Mouse (Mus musculus): ENCODE measurements around the gene Fkbp9. TPM values are rescaled to one million over a fixed set of nuclear protein-coding genes. Genes with fewer than 3 reads are reported as not detected.

Gene Fkbp9
- polyA plus RNA-seq, 1 experiment = 50.4 TPM

DNA sequence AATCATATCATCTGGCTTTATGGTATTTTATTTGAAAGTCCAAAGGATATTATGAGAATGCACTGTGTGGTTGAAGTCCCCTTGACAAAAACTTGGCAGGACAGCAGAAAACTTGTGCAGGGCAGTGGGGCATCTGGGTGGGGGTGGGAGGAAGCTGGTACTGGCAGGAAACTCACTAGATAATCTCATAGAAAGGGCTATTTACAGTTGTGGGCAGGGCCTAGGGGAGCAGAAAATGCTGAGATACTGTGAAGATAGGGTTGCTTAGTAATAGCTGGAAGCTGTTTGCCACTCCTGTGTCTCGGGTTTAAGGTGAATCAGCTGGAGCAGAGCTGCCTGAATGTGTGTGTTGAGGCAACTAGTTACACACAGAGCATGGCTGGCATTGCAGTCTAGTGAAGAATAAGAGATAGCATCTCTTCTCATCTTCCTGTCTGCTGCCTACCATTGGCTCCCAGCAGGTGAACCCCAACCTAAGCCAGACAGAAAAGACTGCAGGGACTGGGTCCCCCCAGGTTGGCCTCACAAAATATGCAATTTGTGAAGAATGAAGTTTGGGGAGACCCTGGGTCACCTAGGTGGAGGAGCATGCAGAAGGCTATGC is 47.6 kb downstream of the Fkbp9 start:
- no peak for DNase-seq
- H3K4me1 ChIP-seq (ENCODE audit: control insufficient read depth, insufficient read depth, low read length) = no peaks in the 10 kb centered on the region
- H3K27me3 ChIP-seq (replicated peaks; ENCODE audit: control insufficient read depth, insufficient read depth, low read length) = no peaks in the 10 kb centered on the region
- peaks cover 6% of the 10 kb centered on the region for H3K36me3 ChIP-seq (ENCODE audit: control insufficient read depth, insufficient read depth, low read length)
- WGBS = 25% methylated on average over 1 of the region's 1 CpGs
- no peak overlapping the region for H3K4me3 ChIP-seq (ENCODE audit: insufficient read depth, low read depth, low read length)
- TF ChIP-seq CTCF (conservative IDR thresholded peaks at IDR 0.05; ENCODE audit: insufficient read depth, insufficient read length, low read depth, low read length) = no peak
- no peak for TF ChIP-seq POLR2A (IDR thresholded peaks at IDR 0.05; ENCODE audit: low read depth, low read length)
- no peak overlapping the region for H3K27ac ChIP-seq (ENCODE audit: insufficient read depth, low read depth, low read length)

DNA sequence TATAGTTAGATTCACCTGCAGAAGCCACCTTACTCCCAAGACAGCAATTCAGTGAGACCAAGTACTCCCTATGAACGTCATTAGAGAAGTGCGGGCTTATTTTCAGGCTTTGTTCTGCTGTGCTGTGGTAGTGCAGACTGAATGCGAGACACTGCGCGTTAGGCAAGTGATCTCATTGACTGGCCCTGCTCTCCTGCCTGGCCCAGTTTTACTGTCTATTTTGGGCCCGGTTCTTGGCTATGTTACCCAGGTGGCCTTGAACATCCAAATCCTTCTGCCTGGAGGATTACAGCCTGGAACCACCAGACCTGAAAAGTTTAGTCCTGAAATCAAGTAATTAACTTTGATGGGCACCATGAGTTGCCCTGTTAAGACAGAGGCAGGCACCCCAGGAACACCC is 56.7 kb downstream of the Fkbp9 start:
- no peak for DNase-seq
- Histone ChIP-seq H3K36me3 (ENCODE audit: control insufficient read depth, insufficient read depth, low read length) (peaks cover 7% of the 10 kb centered on the region), H3K27me3 (replicated peaks; ENCODE audit: control insufficient read depth, insufficient read depth, low read length) (no peaks in the 10 kb centered on the region), H3K4me1 (ENCODE audit: control insufficient read depth, insufficient read depth, low read length) (no peaks in the 10 kb centered on the region), H3K27ac (ENCODE audit: insufficient read depth, low read depth, low read length) (no peak overlapping the region), H3K4me3 (ENCODE audit: insufficient read depth, low read depth, low read length) (no peak overlapping the region)
- TF ChIP-seq CTCF (conservative IDR thresholded peaks at IDR 0.05; ENCODE audit: insufficient read depth, insufficient read length, low read depth, low read length) (no peak), POLR2A (IDR thresholded peaks at IDR 0.05; ENCODE audit: low read depth, low read length) (no peak)
- 91% methylated on average over 6 of the region's 6 CpGs for WGBS

DNA sequence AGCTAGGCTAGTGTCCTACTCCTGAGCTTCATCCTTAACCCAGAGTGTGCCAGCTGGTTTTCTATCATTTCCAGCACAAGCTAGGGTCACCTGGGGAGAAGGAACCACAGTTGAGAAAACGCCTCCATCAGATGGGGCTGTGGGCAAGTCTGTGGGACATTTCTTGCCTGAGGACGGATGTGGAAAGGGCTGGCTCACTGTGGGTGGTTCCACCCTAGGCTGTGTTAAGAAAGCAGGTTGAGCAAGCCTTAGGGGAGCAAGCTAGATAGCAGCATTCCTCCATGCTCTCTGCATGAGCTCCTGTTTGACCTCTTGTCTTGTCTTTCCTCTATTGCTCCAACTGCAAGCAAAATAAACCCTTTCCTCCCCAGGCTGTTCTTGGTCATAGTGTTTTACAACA is 58.9 kb downstream of the Fkbp9 start:
- WGBS = 89% methylated on average over 2 of the region's 2 CpGs
- H3K36me3 ChIP-seq (ENCODE audit: control insufficient read depth, insufficient read depth, low read length) = peaks cover 6% of the 10 kb centered on the region
- DNase-seq = no peak
- no peaks in the 10 kb centered on the region for H3K4me1 ChIP-seq (ENCODE audit: control insufficient read depth, insufficient read depth, low read length)
- H3K4me3 ChIP-seq (ENCODE audit: insufficient read depth, low read depth, low read length) = no peak overlapping the region
- H3K27ac ChIP-seq (ENCODE audit: insufficient read depth, low read depth, low read length) = no peak overlapping the region
- no peaks in the 10 kb centered on the region for H3K27me3 ChIP-seq (replicated peaks; ENCODE audit: control insufficient read depth, insufficient read depth, low read length)
- TF ChIP-seq POLR2A (IDR thresholded peaks at IDR 0.05; ENCODE audit: low read depth, low read length) = no peak
- no peak for TF ChIP-seq CTCF (conservative IDR thresholded peaks at IDR 0.05; ENCODE audit: insufficient read depth, insufficient read length, low read depth, low read length)

GRCm38 (mm10) chr6:56899601-56900000 is 67.7 kb downstream of the Fkbp9 start:
- Histone ChIP-seq H3K4me3 (ENCODE audit: insufficient read depth, low read depth, low read length) (no peak overlapping the region), H3K36me3 (ENCODE audit: control insufficient read depth, insufficient read depth, low read length) (no peaks in the 10 kb centered on the region), H3K27me3 (replicated peaks; ENCODE audit: control insufficient read depth, insufficient read depth, low read length) (no peaks in the 10 kb centered on the region), H3K4me1 (ENCODE audit: control insufficient read depth, insufficient read depth, low read length) (peaks cover 3% of the 10 kb centered on the region; the same call in 1 of the 2 replicates), H3K27ac (ENCODE audit: insufficient read depth, low read depth, low read length) (no peak overlapping the region)
- peak; percentile 13 for DNase-seq
- WGBS = 48% methylated on average over 3 of the region's 3 CpGs
- TF ChIP-seq CTCF (conservative IDR thresholded peaks at IDR 0.05; ENCODE audit: insufficient read depth, insufficient read length, low read depth, low read length) (no peak), POLR2A (IDR thresholded peaks at IDR 0.05; ENCODE audit: low read depth, low read length) (no peak)

DNA sequence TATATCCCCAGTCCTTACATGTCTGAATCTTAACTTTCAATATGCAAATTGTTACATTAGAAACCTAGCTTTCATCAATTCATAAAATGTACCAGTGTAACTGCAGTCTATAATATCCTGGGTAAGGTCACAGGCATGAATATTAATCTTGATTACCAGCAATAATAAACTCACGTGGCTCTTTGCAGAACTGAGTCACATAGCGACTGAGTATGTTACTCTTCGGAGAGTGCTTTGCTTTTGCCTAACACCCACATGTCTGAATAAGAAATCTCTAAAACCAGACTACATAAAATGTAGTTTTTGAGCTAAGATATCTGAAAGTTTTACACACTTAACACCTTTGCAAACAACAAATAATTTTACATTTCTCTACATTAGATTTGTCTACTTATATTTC is 69.5 kb downstream of the Fkbp9 start:
- Histone ChIP-seq H3K4me1 (ENCODE audit: control insufficient read depth, insufficient read depth, low read length) (peaks cover 3% of the 10 kb centered on the region; the same call in 1 of the 2 replicates), H3K4me3 (ENCODE audit: insufficient read depth, low read depth, low read length) (no peak overlapping the region; the same call in 1 of the 2 replicates), H3K36me3 (ENCODE audit: control insufficient read depth, insufficient read depth, low read length) (no peaks in the 10 kb centered on the region), H3K27ac (ENCODE audit: insufficient read depth, low read depth, low read length) (no peak overlapping the region), H3K27me3 (replicated peaks; ENCODE audit: control insufficient read depth, insufficient read depth, low read length) (no peaks in the 10 kb centered on the region)
- no peak for DNase-seq
- TF ChIP-seq CTCF (conservative IDR thresholded peaks at IDR 0.05; ENCODE audit: insufficient read depth, insufficient read length, low read depth, low read length) (no peak), POLR2A (IDR thresholded peaks at IDR 0.05; ENCODE audit: low read depth, low read length) (no peak)
- WGBS = 36% methylated on average over 3 of the region's 3 CpGs

- TF ChIP-seq POLR2A (IDR thresholded peaks at IDR 0.05; ENCODE audit: low read depth, low read length) (no peak), CTCF (conservative IDR thresholded peaks at IDR 0.05; ENCODE audit: insufficient read depth, insufficient read length, low read depth, low read length) (no peak)
- Histone ChIP-seq H3K4me1 (ENCODE audit: control insufficient read depth, insufficient read depth, low read length) (peaks cover 3% of the 10 kb centered on the region; the same call in 1 of the 2 replicates), H3K27me3 (replicated peaks; ENCODE audit: control insufficient read depth, insufficient read depth, low read length) (no peaks in the 10 kb centered on the region), H3K27ac (ENCODE audit: insufficient read depth, low read depth, low read length) (peak overlapping the region; percentile 10), H3K4me3 (ENCODE audit: insufficient read depth, low read depth, low read length) (peak overlapping the region; percentile 43), H3K36me3 (ENCODE audit: control insufficient read depth, insufficient read depth, low read length) (no peaks in the 10 kb centered on the region)
- peak; percentile 82 for DNase-seq
- WGBS = 19% methylated on average over 12 of the region's 12 CpGs
Measured at GRCm38 (mm10) chr6:56901824-56902386, 70.0 kb downstream of the Fkbp9 start.

DNA sequence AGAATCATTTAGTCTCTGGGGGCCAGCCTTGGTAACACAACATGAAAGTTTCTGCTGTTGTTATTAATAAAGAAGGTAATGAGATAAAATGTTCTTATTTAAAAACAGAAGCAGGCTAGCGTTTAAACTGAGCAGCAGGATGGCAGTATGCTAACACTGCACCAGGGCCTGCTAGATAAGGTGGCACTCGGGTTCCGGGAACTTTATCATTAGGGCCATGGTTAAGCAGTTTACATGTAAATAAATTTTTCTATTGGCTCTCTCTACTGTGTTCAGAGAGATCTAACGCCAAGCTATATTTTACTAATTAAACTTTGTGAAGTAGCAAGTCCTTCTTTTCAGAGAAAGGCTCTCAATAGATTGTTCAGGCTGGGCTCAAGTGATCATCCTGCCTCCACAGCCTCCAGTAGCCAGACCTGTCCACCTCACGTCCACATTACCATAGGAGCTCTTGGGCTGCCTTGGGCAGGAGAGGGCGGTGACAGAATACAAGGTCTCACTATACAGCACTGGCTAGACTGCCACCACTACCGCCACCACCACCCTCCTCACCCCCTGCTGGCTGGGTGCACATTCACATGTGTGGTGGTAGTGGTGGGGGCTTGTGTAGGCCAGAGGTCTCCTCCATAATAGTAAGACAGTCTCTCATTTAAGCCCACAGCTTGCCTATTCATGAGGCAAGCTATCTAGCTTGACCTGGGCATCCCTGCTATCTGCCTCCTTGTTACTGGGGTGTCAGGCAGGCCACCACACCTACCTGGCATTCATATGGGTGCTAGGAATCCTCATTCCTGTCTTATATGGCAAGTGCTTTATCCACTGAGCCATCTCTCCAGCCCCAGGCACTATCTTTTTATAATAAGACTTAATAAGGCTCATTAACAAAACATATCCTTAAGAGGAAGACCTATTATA is 71.0 kb downstream of the Fkbp9 start:
- 82% methylated on average over 7 of the region's 7 CpGs for WGBS
- TF ChIP-seq POLR2A (IDR thresholded peaks at IDR 0.05; ENCODE audit: low read depth, low read length) (no peak), CTCF (conservative IDR thresholded peaks at IDR 0.05; ENCODE audit: insufficient read depth, insufficient read length, low read depth, low read length) (no peak)
- Histone ChIP-seq H3K4me1 (ENCODE audit: control insufficient read depth, insufficient read depth, low read length) (peaks cover 8% of the 10 kb centered on the region; the same call in 1 of the 2 replicates), H3K4me3 (ENCODE audit: insufficient read depth, low read depth, low read length) (no peak overlapping the region), H3K27me3 (replicated peaks; ENCODE audit: control insufficient read depth, insufficient read depth, low read length) (no peaks in the 10 kb centered on the region), H3K27ac (ENCODE audit: insufficient read depth, low read depth, low read length) (no peak overlapping the region), H3K36me3 (ENCODE audit: control insufficient read depth, insufficient read depth, low read length) (no peaks in the 10 kb centered on the region)
- DNase-seq = no peak

Data from kidney, adult 2 months (tissue).